Mouse (Mus musculus): ENCODE data around the gene Zfand6.

DNA sequence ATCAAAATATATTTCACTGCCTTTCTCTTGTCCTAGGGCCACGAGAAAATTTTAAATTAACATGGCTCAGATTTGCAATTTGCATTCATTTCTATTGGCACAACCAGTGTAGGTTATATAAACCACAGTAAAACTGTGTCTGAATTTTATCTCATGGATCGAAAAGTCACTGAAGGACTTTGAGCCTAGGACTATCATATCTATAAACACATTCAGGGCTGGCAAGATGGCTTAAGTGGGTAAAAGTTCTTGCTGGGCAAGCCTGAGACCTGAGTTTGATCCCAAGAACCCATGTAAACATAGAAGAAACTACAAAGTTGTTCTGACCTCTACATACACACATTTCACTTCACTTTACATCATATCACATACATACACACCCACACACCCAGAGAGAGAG lies 3.4 kb downstream of the Zfand6 start:
- TF ChIP-seq CTCF (conservative IDR thresholded peaks at IDR 0.05; ENCODE audit: low read length) (no peak), POU5F1 (IDR thresholded peaks at IDR 0.05; ENCODE audit: borderline replicate concordance, low read length) (no peak)
